Mouse (Mus musculus) liver, adult 2 months (tissue): ENCODE results near the gene Gm19426. TPM values are rescaled to one million over a fixed set of nuclear protein-coding genes. Genes with fewer than 3 reads are reported as not detected.

ENCODE experiments used
- DNase-seq: peaks from one replicate; pipeline ENCODE4 v3.0.0-alpha.2; 2011; ENCODE audit warnings: low read depth, low spot score; ENCODE audit errors: extremely low read depth
- H3K27ac ChIP-seq: fragments of 200-500 bp; replicated peaks from 2 replicates; pipeline ENCODE4 v1.5.1; 2012; ENCODE audit warnings: low read depth, mild to moderate bottlenecking, control low read depth, inconsistent platforms, low read length; ENCODE audit not compliant: insufficient read depth
- H3K27me3 ChIP-seq: fragments of 200-500 bp; 2 replicates; pipeline ENCODE4 v1.6.1; 2012; ENCODE audit warnings: mild to moderate bottlenecking, moderate library complexity, low read length, inconsistent platforms; ENCODE audit not compliant: control insufficient read depth, insufficient read depth
- H3K36me3 ChIP-seq: fragments of 200-500 bp; 2 replicates; pipeline ENCODE4 v1.6.1; 2012; ENCODE audit warnings: low read length, inconsistent platforms; ENCODE audit not compliant: control insufficient read depth, insufficient read depth
- H3K4me1 ChIP-seq: fragments of 200-500 bp; 2 replicates; pipeline ENCODE4 v1.6.1; 2011; ENCODE audit warnings: low read length; ENCODE audit not compliant: control insufficient read depth, insufficient read depth
- H3K4me3 ChIP-seq: fragments of 200-500 bp; 2 replicates; pipeline ENCODE4 v1.5.1; 2011; ENCODE audit warnings: low read depth, mild to moderate bottlenecking, control low read depth, low read length, moderate library complexity; ENCODE audit not compliant: insufficient read depth
- H3K79me2 ChIP-seq: fragments of 200-500 bp; 2 replicates; pipeline ENCODE4 v1.6.1; 2012; ENCODE audit warnings: inconsistent platforms, mild to moderate bottlenecking, low read length, moderate library complexity; ENCODE audit not compliant: control insufficient read depth, insufficient read depth
- H3K9ac ChIP-seq: fragments of 200-500 bp; 2 replicates; pipeline ENCODE4 v1.6.1; 2012; ENCODE audit warnings: low read depth, mild to moderate bottlenecking, control low read depth, inconsistent platforms, low read length
- CTCF ChIP-seq: fragments of 200-500 bp; IDR thresholded peaks from 2 replicates; pipeline ENCODE4 v1.5.1; 2011; ENCODE audit warnings: low read depth, low read length, control low read depth
- POLR2A ChIP-seq: fragments of 200-500 bp; IDR thresholded peaks from 2 replicates; pipeline ENCODE4 v1.6.1; 2011; ENCODE audit warnings: low read length, control low read depth; ENCODE audit not compliant: insufficient read depth; ENCODE audit errors: extremely low read depth
- WGBS: fragments of 180-500 bp; shearing (Covaris S2); methylation state at CpG from one replicate; pipeline ENCODE4 v1.1.7; 2018; 5-methylcytosine and 5-hydroxymethylcytosine counted together
- polyA plus RNA-seq: library from polyadenylated mRNA; depleted of rRNA; stranded (reverse); fragments of >200 nt; gene quantifications from 2 replicates; pipeline ENCODE4 v1.2.3, GENCODE M21; 2012
- total RNA-seq: library from RNA; depleted of rRNA; stranded (reverse); fragments of >200 nt; gene quantifications from 2 replicates; pipeline ENCODE4 v1.2.3, GENCODE M21; 2014

Gene Gm19426
- total and polyA plus RNA-seq, 2 experiments, result 3.0 to 3.1 TPM

DNA sequence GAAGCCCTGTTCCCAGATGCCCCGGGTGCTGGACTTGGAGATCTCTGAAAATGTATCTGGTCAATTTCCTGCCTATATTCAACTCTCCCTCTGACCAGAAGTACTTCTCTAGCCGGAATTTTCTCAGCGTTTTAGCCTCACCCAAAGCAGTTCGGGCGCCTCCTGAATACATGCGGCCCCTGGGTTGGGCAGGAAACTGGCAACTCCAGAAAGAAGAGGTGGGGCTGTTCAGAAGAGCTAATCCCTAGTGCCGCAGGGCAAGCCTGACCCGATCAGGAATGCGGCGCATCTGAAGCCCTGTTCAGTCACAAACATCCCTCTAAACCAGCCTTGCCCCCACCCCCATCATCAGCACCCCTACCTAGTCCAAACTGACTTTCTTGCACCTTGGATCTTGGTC is 671 bp upstream of the Gm19426 start:
- H3K4me1 ChIP-seq, result peaks cover 11% of the 10 kb centered on the region
- H3K79me2 ChIP-seq, result 0 out of 2 replicates have a peak, but pooled peaks cover 3% of the 10 kb centered on the region
- H3K4me3 ChIP-seq, result peak overlapping the region; percentile 66
- no peak for DNase-seq
- TF ChIP-seq POLR2A, result no peak
- TF ChIP-seq CTCF, result no peak
- H3K36me3 ChIP-seq, result no peaks in the 10 kb centered on the region
- peak overlapping the region; percentile 88 for H3K27ac ChIP-seq
- WGBS, result 15% methylated on average over 10 of the region's 10 CpGs
- peak overlapping the region; percentile 74 for H3K9ac ChIP-seq
- no peaks in the 10 kb centered on the region for H3K27me3 ChIP-seq

GRCm38 (mm10) chr2:84742451-84743283 is 788 bp downstream of the Gm19426 start:
- H3K27me3 ChIP-seq, result no peaks in the 10 kb centered on the region
- peaks cover 11% of the 10 kb centered on the region for H3K4me1 ChIP-seq
- DNase-seq, result no peak
- H3K9ac ChIP-seq, result peak overlapping the region; percentile 74
- H3K27ac ChIP-seq, result peak overlapping the region; percentile 88
- TF ChIP-seq CTCF (no peak), POLR2A (no peak)
- H3K36me3 ChIP-seq, result no peaks in the 10 kb centered on the region
- peak overlapping the region; percentile 66 for H3K4me3 ChIP-seq
- 3% methylated on average over 26 of the region's 26 CpGs for WGBS
- H3K79me2 ChIP-seq, result 0 out of 2 replicates have a peak, but pooled peaks cover 3% of the 10 kb centered on the region

DNA sequence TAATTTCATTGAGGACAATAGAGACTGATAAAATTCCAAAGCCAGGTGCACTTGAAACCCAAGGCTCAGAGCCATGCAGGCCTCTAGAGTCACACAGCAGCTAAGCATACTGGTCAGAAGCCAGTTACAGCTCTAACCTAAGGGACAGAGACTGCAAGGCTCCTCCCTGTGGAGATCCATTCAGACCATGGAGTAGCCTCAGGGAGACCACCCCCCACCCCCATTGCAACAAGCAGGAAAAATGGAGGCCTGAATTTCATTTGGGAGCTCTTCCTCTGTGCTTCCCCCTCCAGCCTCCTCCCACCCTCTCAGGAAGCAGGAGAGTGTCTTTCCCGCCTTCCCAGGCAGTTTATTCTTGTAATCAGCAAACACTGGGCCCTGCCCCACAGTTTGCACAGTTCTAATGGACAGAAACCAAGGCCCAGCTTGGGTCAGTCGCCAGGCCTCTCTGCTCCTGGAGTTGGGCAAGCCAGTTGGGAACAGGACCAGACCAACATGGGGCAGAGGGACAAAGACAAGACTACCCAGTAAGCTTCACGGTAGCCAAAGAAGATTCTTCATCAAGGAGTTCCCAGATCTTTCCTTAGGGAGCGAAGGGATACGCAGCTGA is 1.5 kb downstream of the Gm19426 start:
- peak; percentile 94 for DNase-seq
- Histone ChIP-seq H3K27ac (peak overlapping the region; percentile 88), H3K27me3 (no peaks in the 10 kb centered on the region), H3K4me3 (peak overlapping the region; percentile 66), H3K4me1 (peaks cover 11% of the 10 kb centered on the region), H3K36me3 (no peaks in the 10 kb centered on the region), H3K79me2 (0 out of 2 replicates have a peak, but pooled peaks cover 3% of the 10 kb centered on the region), H3K9ac (peak overlapping the region; percentile 74)
- TF ChIP-seq POLR2A (0 out of 2 replicates have a peak, but pooled peaks have one; percentile 47), CTCF (no peak)
- 8% methylated on average over 5 of the region's 5 CpGs for WGBS

- H3K36me3 ChIP-seq, result no peaks in the 10 kb centered on the region
- H3K79me2 ChIP-seq, result 0 out of 2 replicates have a peak, but pooled peaks cover 3% of the 10 kb centered on the region
- DNase-seq, result peak; percentile 57
- no peaks in the 10 kb centered on the region for H3K27me3 ChIP-seq
- peak overlapping the region; percentile 41; the same call in 1 of the 2 replicates for H3K9ac ChIP-seq
- no peak overlapping the region; the same call in 1 of the 2 replicates for H3K27ac ChIP-seq
- TF ChIP-seq CTCF (peak; percentile 28; the same call in 1 of the 2 replicates), POLR2A (0 out of 2 replicates have a peak, but pooled peaks have one; percentile 6)
- peaks cover 11% of the 10 kb centered on the region for H3K4me1 ChIP-seq
- H3K4me3 ChIP-seq, result no peak overlapping the region
- WGBS, result 67% methylated on average over 15 of the region's 15 CpGs
Measured at GRCm38 (mm10) chr2:84740608-84741333, 2.7 kb downstream of the Gm19426 start.

DNA sequence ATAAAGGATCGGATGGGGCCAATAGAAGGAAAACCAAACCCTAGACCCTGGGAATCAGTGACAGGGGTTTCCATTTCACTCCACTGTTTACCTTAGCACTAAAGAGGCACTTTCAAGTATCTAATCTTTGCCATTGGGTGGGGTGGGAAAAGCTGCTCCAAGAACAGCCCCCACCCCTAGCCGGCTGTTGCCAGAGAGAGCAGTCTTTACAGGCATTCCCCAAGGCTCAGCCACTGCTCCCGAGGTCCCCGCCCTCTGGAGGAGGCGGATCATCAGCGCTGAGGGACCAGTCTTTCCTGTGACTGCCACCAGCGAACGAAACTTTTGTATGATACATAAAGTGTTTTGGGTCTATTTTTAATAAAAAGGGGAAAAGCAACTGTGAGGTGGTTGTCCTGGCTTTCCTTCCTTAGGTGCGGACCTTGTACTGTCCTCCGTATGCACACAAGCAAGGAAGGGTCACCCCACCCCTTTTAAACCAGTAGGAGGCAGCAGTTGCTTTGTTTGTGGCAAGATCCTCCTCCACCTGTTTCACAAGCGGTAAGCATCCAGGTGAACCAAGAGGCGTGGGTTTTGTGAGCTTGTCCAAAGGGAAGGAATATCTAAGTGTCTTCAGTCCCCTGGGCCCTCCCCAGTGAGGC is 5.1 kb downstream of the Gm19426 start:
- Histone ChIP-seq H3K9ac (peak overlapping the region; percentile 15), H3K79me2 (0 out of 2 replicates have a peak, but pooled peaks cover 3% of the 10 kb centered on the region), H3K36me3 (no peaks in the 10 kb centered on the region), H3K4me3 (0 out of 2 replicates have a peak overlapping the region, but pooled peaks have one; percentile 1), H3K27ac (0 out of 2 replicates have a peak overlapping the region, but pooled peaks have one; percentile 3), H3K27me3 (no peaks in the 10 kb centered on the region), H3K4me1 (peaks cover 14% of the 10 kb centered on the region)
- peak; percentile 81 for DNase-seq
- TF ChIP-seq CTCF, result peak; percentile 66
- no peak for TF ChIP-seq POLR2A
- WGBS, result 1% methylated on average over 12 of the region's 12 CpGs
